Mouse (Mus musculus) embryonic facial prominence, embryonic 12.5 days (tissue): ENCODE measurements at regions not wholly inside any gene's neighbourhood (a gene's known extent, or its start where the extent isn't known, plus 50 kb on each side); places are given as distances from the start of the nearest gene placed in this dataset.
A peak's percentile ranks its signal among the peaks of the same experiment; 100 is the strongest.

ENCODE experiments used
- ATAC-seq: fragments of 200-750 bp; cut with Nextera tagmentation; 2 replicates; pipeline ENCODE4 v1.8.0; 2017; ENCODE audit not compliant: insufficient number of reproducible peaks, insufficient read depth, low FRiP score, low TSS enrichment
- H3K27ac ChIP-seq: fragments of 300-500 bp; sonication (generic); 2 replicates; pipeline ENCODE4 v1.5.1; 2016; ENCODE audit warnings: mild to moderate bottlenecking
- H3K27me3 ChIP-seq: fragments of 300-500 bp; sonication (generic); 2 replicates; pipeline ENCODE4 v1.6.1; 2016; ENCODE audit warnings: mild to moderate bottlenecking, moderate library complexity
- H3K36me3 ChIP-seq: fragments of 300-500 bp; sonication (generic); 2 replicates; pipeline ENCODE4 v1.6.1; 2016; ENCODE audit warnings: mild to moderate bottlenecking
- H3K4me1 ChIP-seq: fragments of 300-500 bp; sonication (generic); 2 replicates; pipeline ENCODE4 v1.6.1; 2016
- H3K4me2 ChIP-seq: fragments of 300-500 bp; sonication (generic); replicated peaks from 2 replicates; pipeline ENCODE4 v1.6.1; 2016; ENCODE audit warnings: mild to moderate bottlenecking, moderate library complexity
- H3K4me3 ChIP-seq: fragments of 300-500 bp; sonication (generic); 2 replicates; pipeline ENCODE4 v1.5.1; 2016; ENCODE audit warnings: mild to moderate bottlenecking
- H3K9ac ChIP-seq: fragments of 300-500 bp; sonication (generic); 2 replicates; pipeline ENCODE4 v1.6.1; 2016; ENCODE audit warnings: mild to moderate bottlenecking, moderate library complexity
- H3K9me3 ChIP-seq: fragments of 300-500 bp; sonication (generic); 2 replicates; pipeline ENCODE4 v1.6.1; 2016; ENCODE audit warnings: mild to moderate bottlenecking, moderate library complexity
- whole genome bisulfite sequencing: fragments of 180-500 bp; shearing (Covaris S2); methylation state at CpG from one replicate; pipeline ENCODE4 v1.1.7; 2016; 5-methylcytosine and 5-hydroxymethylcytosine counted together

- Histone ChIP-seq H3K36me3 (no peaks in the 10 kb centered on the region), H3K4me1 (0 out of 2 replicates have a peak, but pooled peaks cover 5% of the 10 kb centered on the region), H3K27me3 (no peaks in the 10 kb centered on the region), H3K4me2 (no peak overlapping the region), H3K9me3 (no peaks in the 10 kb centered on the region), H3K4me3 (no peak overlapping the region), H3K9ac (no peak overlapping the region), H3K27ac (no peak overlapping the region)
- 65% methylated on average over 23 of the region's 23 CpGs for WGBS
- ATAC-seq: peak; percentile 35; the same call in 1 of the 2 replicates
These were observed 193.4 kb upstream of the Sox2 start for GRCm38 (mm10) chr3:34456488-34457433.

GRCm38 (mm10) chr3:34454026-34454624 is 196.1 kb upstream of the Sox2 start:
- no peaks in the 10 kb centered on the region for H3K9me3 ChIP-seq
- H3K4me3 ChIP-seq: no peak overlapping the region
- H3K9ac ChIP-seq: no peak overlapping the region
- 96% methylated on average over 24 of the region's 24 CpGs for WGBS
- H3K4me2 ChIP-seq: no peak overlapping the region
- H3K27me3 ChIP-seq: no peaks in the 10 kb centered on the region
- H3K36me3 ChIP-seq: no peaks in the 10 kb centered on the region
- no peak overlapping the region for H3K27ac ChIP-seq
- H3K4me1 ChIP-seq: 0 out of 2 replicates have a peak, but pooled peaks cover 5% of the 10 kb centered on the region
- ATAC-seq: no peak

GRCm38 (mm10) chr3:34445354-34445753 is 204.9 kb upstream of the Sox2 start:
- 0 out of 2 replicates have a peak, but pooled peaks have one; percentile 6 for ATAC-seq
- Histone ChIP-seq H3K4me3 (no peak overlapping the region), H3K4me1 (peaks cover 4% of the 10 kb centered on the region; the same call in 1 of the 2 replicates), H3K4me2 (no peak overlapping the region), H3K36me3 (no peaks in the 10 kb centered on the region), H3K9me3 (no peaks in the 10 kb centered on the region), H3K27me3 (0 out of 2 replicates have a peak, but pooled peaks cover 2% of the 10 kb centered on the region), H3K9ac (no peak overlapping the region), H3K27ac (no peak overlapping the region)
- 33% methylated on average over 7 of the region's 7 CpGs for WGBS

- 0 out of 2 replicates have a peak, but pooled peaks cover 2% of the 10 kb centered on the region for H3K27me3 ChIP-seq
- no peak overlapping the region for H3K9ac ChIP-seq
- no peak for ATAC-seq
- no peaks in the 10 kb centered on the region for H3K9me3 ChIP-seq
- 32% methylated on average over 5 of the region's 5 CpGs for WGBS
- no peaks in the 10 kb centered on the region for H3K36me3 ChIP-seq
- no peak overlapping the region for H3K27ac ChIP-seq
- H3K4me3 ChIP-seq: no peak overlapping the region
- peaks cover 4% of the 10 kb centered on the region; the same call in 1 of the 2 replicates for H3K4me1 ChIP-seq
- H3K4me2 ChIP-seq: no peak overlapping the region
These were observed 205.4 kb upstream of the Sox2 start for GRCm38 (mm10) chr3:34444802-34445201.

- Histone ChIP-seq H3K9ac (no peak overlapping the region), H3K4me3 (no peak overlapping the region), H3K4me1 (peaks cover 4% of the 10 kb centered on the region; the same call in 1 of the 2 replicates), H3K9me3 (no peaks in the 10 kb centered on the region), H3K27ac (no peak overlapping the region), H3K27me3 (0 out of 2 replicates have a peak, but pooled peaks cover 2% of the 10 kb centered on the region), H3K4me2 (no peak overlapping the region), H3K36me3 (no peaks in the 10 kb centered on the region)
- 34% methylated on average over 28 of the region's 28 CpGs for WGBS
- no peak for ATAC-seq
These were observed 206.2 kb upstream of the Sox2 start for GRCm38 (mm10) chr3:34443731-34444628.

GRCm38 (mm10) chr3:34443307-34443706 is 206.9 kb upstream of the Sox2 start:
- Histone ChIP-seq H3K27ac (no peak overlapping the region), H3K9ac (no peak overlapping the region), H3K4me3 (no peak overlapping the region), H3K9me3 (no peaks in the 10 kb centered on the region), H3K27me3 (0 out of 2 replicates have a peak, but pooled peaks cover 2% of the 10 kb centered on the region), H3K4me2 (no peak overlapping the region), H3K4me1 (peaks cover 4% of the 10 kb centered on the region; the same call in 1 of the 2 replicates), H3K36me3 (no peaks in the 10 kb centered on the region)
- ATAC-seq: no peak
- 48% methylated on average over 5 of the region's 5 CpGs for WGBS

- H3K4me3 ChIP-seq: no peak overlapping the region
- peaks cover 4% of the 10 kb centered on the region; the same call in 1 of the 2 replicates for H3K4me1 ChIP-seq
- no peak overlapping the region for H3K4me2 ChIP-seq
- H3K36me3 ChIP-seq: no peaks in the 10 kb centered on the region
- no peak for ATAC-seq
- no peak overlapping the region for H3K27ac ChIP-seq
- H3K9me3 ChIP-seq: no peaks in the 10 kb centered on the region
- no peak overlapping the region for H3K9ac ChIP-seq
- 41% methylated on average over 4 of the region's 4 CpGs for WGBS
- H3K27me3 ChIP-seq: 0 out of 2 replicates have a peak, but pooled peaks cover 2% of the 10 kb centered on the region
These were observed 208.4 kb upstream of the Sox2 start for GRCm38 (mm10) chr3:34441792-34442191.

- no peak overlapping the region for H3K4me2 ChIP-seq
- no peak overlapping the region for H3K9ac ChIP-seq
- no peak for ATAC-seq
- no peaks in the 10 kb centered on the region for H3K36me3 ChIP-seq
- H3K27me3 ChIP-seq: 0 out of 2 replicates have a peak, but pooled peaks cover 2% of the 10 kb centered on the region
- no peak overlapping the region for H3K27ac ChIP-seq
- peaks cover 4% of the 10 kb centered on the region; the same call in 1 of the 2 replicates for H3K4me1 ChIP-seq
- WGBS: 29% methylated on average over 5 of the region's 5 CpGs
- no peaks in the 10 kb centered on the region for H3K9me3 ChIP-seq
- no peak overlapping the region for H3K4me3 ChIP-seq
These were observed 208.9 kb upstream of the Sox2 start for GRCm38 (mm10) chr3:34441266-34441665.

- Histone ChIP-seq H3K4me3 (no peak overlapping the region), H3K27me3 (no peaks in the 10 kb centered on the region), H3K9ac (no peak overlapping the region), H3K27ac (no peak overlapping the region), H3K9me3 (no peaks in the 10 kb centered on the region), H3K4me2 (no peak overlapping the region), H3K36me3 (no peaks in the 10 kb centered on the region), H3K4me1 (no peaks in the 10 kb centered on the region)
- no peak for ATAC-seq
- 49% methylated on average over 9 of the region's 9 CpGs for WGBS
These were observed 215.3 kb upstream of the Sox2 start for GRCm38 (mm10) chr3:34434901-34435300.

GRCm38 (mm10) chr3:34427967-34428366 is 222.2 kb upstream of the Sox2 start:
- no peak overlapping the region for H3K4me2 ChIP-seq

GRCm38 (mm10) chr3:34427495-34427894 is 222.7 kb upstream of the Sox2 start:
- no peaks in the 10 kb centered on the region for H3K4me1 ChIP-seq
- H3K4me3 ChIP-seq: no peak overlapping the region
- H3K36me3 ChIP-seq: no peaks in the 10 kb centered on the region
- 89% methylated on average over 4 of the region's 4 CpGs for WGBS
- no peak overlapping the region for H3K27ac ChIP-seq
- no peak for ATAC-seq
- no peaks in the 10 kb centered on the region for H3K27me3 ChIP-seq
- H3K4me2 ChIP-seq: no peak overlapping the region
- no peak overlapping the region for H3K9ac ChIP-seq
- H3K9me3 ChIP-seq: no peaks in the 10 kb centered on the region

More at GRCm38 (mm10) chr3:34427967-34428366, 222.2 kb upstream of the Sox2 start:
- no peak overlapping the region for H3K9ac ChIP-seq
- no peak for ATAC-seq
- 87% methylated on average over 8 of the region's 8 CpGs for WGBS
- no peaks in the 10 kb centered on the region for H3K4me1 ChIP-seq
- H3K27me3 ChIP-seq: no peaks in the 10 kb centered on the region
- no peak overlapping the region for H3K4me3 ChIP-seq
- no peak overlapping the region for H3K27ac ChIP-seq
- no peaks in the 10 kb centered on the region for H3K36me3 ChIP-seq
- no peaks in the 10 kb centered on the region for H3K9me3 ChIP-seq
